Mouse (Mus musculus) layer of hippocampus, adult 8-10 months (tissue): Measurements from ENCODE around the gene Gm5622. TPM values are rescaled to one million over a fixed set of nuclear protein-coding genes. Genes with fewer than 3 reads are reported as not detected.
"Not testable (repeated sequence)": the region's sequence is repeated elsewhere in the genome, so short reads cannot be mapped to it uniquely, and the experiment has no call there.

ENCODE experiments used
- DNase-seq, 2 experiments: peaks; one replicate each; pipeline ENCODE4 v3.0.0; 2022; ENCODE audit warnings: low spot score in 2 of 2
- total RNA-seq, 4 experiments: library from RNA; stranded (reverse); gene quantifications; 2 replicates each; pipeline ENCODE4 v1.2.4; 2022

The Gm5622 gene
- not detected for total RNA-seq

DNA sequence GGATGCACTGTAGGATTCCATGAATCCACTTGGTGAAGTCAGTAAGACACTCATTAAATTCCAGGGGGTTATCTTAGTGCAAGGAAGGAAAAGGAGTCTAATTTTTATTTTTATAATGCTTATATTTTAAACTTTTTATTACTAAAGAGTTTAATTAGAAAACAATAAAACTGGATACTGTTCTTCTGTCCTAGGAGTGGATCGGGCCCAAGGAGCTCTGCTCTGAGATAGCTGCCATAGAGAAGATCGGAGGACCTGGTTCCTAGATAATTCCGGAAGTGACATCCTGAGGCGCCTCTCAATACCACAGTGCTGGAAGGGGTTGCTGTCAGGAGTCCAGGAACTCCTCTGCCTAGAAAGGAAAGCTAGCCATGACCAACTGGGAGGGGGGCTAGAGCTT, at the start of gene Gm5622:
Gm5622 (plus strand) TSS at position 301 of the 400 bp plus-strand sequence.
- no peak for DNase-seq

DNA sequence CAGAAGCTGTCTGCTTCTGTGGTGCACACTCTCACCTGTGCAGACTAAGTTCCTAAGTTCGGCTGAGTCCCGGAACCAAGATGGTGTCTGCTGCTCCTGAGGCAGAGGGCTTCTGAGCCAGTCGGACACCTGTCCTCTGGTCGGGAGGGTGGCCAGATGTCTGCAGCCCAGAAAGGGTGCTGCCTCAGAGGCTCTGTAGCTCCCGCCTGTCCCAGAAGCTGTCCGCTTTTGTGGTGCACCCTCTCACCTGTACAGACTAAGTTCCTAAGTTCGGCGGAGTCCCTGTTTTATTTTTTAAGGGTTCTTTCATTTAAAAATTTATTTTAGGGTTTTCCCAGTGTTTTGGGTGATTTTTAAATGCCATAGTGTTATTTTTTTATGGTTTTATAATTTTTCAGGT, 45.2 kb upstream of the Gm5622 start:
- DNase-seq = no peak

DNA sequence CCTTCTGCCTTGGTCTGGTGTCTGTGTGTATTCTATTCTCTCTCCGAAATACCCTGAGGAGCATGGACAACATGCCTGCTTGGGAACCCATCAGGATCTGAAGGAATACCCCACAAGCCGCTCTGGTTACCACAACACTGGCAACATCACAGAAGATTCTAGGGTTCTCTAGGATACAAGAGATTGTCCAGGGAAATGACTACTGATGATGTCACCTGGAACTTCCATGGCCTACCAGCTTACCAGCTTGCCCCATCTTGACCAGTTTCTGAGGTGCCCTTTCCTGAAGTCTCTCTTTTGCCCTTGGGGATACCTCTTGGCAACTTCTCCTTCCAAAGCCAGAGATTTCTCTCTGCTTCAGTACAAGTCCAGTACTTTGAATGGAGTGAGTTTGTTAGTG, 21.4 kb downstream of the Gm5622 start, which contains the start of gene Gm17175:
Gm17175 (minus strand) TSS at position 101 of the 400 bp plus-strand sequence.
- DNase-seq = not testable (repeated sequence)

DNA sequence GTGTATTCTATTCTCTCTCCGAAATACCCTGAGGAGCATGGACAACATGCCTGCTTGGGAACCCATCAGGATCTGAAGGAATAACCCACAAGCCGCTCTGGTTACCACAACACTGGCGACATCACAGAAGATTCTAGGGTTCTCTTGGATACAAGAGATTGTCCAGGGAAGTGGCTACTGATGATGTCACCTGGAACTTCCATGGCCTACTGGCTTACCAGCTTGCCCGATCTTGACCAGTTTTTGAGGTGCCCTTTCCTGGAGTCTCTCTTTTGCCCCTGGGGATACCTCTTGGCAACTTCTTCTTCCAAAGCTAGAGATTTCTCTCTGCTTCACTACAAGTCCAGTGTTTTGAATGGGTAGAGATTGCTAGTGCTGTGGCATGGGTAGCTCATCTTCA, 39.4 kb downstream of the Gm5622 start, which contains the start of gene Gm17174:
Gm17174 (minus strand) TSS at position 101 of the 400 bp plus-strand sequence.
- DNase-seq = not testable (repeated sequence)

DNA sequence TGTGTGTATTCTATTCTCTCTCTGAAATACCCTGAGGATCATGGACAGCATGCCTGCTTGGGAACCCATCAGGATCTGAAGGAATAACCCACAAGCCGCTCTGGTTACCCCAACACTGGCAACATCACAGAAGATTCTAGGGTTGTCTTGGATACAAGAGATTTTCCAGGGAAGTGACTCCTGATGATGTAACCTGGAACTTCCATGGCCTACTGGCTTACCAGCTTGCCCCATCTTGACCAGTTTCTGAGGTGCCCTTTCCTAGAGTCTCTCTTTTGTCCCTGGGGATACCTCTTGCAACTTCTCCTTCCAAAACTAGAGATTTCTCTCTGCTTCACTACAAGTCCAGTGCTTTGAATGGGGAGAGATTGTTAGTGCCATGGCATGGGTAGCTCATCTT, 58.6 kb downstream of the Gm5622 start, which contains the start of gene Gm17078:
Gm17078 (minus strand) TSS at position 101 of the 400 bp plus-strand sequence.
- no peak for DNase-seq

DNA sequence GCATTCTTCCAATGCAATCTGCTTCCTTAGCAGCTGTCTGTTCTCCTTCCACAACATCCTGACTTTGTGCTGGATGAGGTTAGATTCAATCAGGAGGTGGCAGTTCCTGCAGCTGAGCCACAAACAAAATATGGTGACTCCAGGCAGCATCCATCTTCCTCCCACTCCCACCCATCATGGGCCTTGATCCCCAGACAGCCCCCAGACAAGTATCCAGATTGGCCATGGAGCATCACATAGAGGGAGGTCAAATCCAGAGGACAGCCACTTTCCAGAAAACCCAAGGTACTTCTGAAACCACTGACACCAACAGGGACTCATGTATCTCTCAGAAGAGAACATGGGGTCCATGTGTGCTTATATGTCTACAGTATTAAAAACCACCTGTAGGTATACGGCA, 79.8 kb downstream of the Gm5622 start:
- peak; percentile 9 to 10 for DNase-seq

DNA sequence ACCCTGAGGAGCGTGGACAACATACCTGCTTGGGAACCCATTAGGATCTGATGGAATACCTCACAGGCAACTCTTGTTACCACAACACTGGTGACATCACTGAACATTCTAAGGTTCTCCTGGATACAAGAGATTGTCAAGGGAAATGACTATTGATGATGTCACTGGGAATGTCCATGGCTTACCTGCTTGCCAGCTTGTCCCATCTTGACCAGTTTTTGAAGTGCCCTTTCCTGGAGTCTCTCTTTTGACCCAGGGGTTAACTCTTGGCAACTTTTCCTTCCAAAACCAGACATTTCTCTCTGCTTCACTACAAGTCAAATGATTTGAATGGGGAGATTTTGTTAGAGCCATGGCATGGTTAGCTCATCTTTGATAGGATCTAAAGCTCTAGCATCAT, 83.0 kb downstream of the Gm5622 start, which contains the start of gene Gm4181:
Gm4181 (minus strand) TSS at position 101 of the 400 bp plus-strand sequence.
- DNase-seq = not testable (repeated sequence)

DNA sequence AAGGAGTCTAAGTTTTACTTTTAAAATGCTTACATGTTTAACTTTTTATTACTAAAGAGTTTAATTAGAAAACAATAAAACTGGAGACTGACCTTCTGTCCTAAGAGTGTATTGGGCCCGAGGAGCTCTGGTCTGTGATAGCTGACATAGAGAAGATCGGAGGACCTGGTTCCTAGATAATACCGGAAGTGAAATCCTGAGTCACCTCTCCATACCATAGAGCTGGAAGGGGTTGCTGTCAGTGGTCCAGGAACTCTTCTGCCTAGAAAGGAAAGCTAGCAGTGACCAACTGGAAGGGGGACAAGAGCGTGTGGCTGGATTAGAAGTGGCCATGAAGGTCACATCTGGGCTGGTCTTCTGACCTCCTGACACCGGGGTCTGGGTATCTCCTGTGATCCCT, 124.7 kb downstream of the Gm5622 start:
- DNase-seq = no peak

DNA sequence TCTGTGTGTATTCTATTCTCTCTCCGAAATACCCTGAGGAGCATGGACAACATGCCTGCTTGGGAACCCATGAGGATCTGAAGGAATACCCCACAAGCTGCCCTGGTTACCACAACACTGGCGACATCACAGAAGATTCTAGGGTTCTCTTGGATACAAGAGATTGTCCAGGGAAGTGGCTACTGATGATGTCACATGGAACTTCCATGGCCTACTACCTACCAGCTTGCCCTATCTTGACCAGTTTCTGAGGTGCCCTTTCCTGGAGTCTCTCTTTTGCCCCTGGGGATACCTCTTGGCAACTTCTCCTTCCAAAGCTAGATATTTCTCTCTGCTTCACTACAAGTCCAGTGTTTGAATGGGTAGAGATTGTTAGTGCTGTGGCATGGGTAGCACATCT, 142.8 kb downstream of the Gm5622 start, which contains the start of gene Gm17079:
Gm17079 (minus strand) TSS at position 101 of the 400 bp plus-strand sequence.
- DNase-seq = not testable (repeated sequence)

Other genes with a start within 250 kb of the Gm5622 start
- gene Gm7247, start 191.0 kb upstream of the Gm5622 start, total RNA-seq = not detected
- gene Vmn2r88, start 142.0 kb upstream of the Gm5622 start, total RNA-seq = not detected
- gene Vmn2r89, start 100.9 kb upstream of the Gm5622 start, total RNA-seq = not detected
- not detected for gene Gm17175, start 21.3 kb downstream of the Gm5622 start, total RNA-seq
- gene Gm17174, start 39.3 kb downstream of the Gm5622 start, total RNA-seq = not detected
- not detected for gene Gm17078, start 58.5 kb downstream of the Gm5622 start, total RNA-seq
- gene Gm4181, start 82.9 kb downstream of the Gm5622 start, total RNA-seq = not detected
- gene Gm17079, start 142.7 kb downstream of the Gm5622 start, total RNA-seq = not detected
- not detected for gene Gm5800, start 164.4 kb downstream of the Gm5622 start, total RNA-seq
- gene Ang4, start 220.8 kb downstream of the Gm5622 start, total RNA-seq = not detected
- gene AY358078, start 247.3 kb downstream of the Gm5622 start, total RNA-seq = not detected